Mouse (Mus musculus): Measurements from ENCODE around the gene Dynlt1f. TPM values are rescaled to one million over a fixed set of nuclear protein-coding genes. Genes with fewer than 3 reads are reported as not detected.
A peak's percentile ranks its signal among the peaks of the same experiment; 100 is the strongest.
"Not testable (repeated sequence)": the region's sequence is repeated elsewhere in the genome, so short reads cannot be mapped to it uniquely, and the experiment has no call there.

Gene Dynlt1f
- total and polyA plus RNA-seq, 3 experiments: 4.2 to 98.6 (median 44.3) TPM

DNA sequence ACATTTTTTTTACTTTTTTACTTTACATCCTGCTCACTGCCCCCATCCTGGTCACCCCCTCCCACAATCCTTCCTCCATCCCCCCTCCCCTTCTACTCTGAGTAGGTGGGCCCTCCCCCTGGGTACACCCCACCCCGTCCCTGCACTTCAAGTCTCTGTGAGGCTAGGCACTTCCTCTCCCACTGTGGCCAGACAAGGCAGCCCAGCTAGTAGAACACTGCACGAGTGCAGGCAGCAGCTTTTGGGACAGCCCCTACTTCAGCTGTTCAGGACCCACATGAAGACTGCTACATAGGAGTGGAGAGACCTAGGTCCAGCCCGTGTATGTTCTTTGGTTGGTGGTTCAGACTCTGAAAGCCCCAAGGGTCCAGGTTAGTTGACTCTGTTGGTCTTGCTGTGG is 7.1 kb upstream of the Dynlt1f start:
- not testable (repeated sequence) for H3K4me3 ChIP-seq (ENCODE audit: low read depth, low read length); DNase-seq (ENCODE audit: low spot score); H3K9me3 ChIP-seq (replicated peaks); H3K36me3 ChIP-seq (replicated peaks); H3K4me1 ChIP-seq (ENCODE audit: insufficient read depth, low read depth, low read length); ATAC-seq (ENCODE audit: extremely low read depth, insufficient number of reproducible peaks, low FRiP score, poor library complexity, severe bottlenecking); H3K27me3 ChIP-seq (ENCODE audit: insufficient read depth, low read length)

DNA sequence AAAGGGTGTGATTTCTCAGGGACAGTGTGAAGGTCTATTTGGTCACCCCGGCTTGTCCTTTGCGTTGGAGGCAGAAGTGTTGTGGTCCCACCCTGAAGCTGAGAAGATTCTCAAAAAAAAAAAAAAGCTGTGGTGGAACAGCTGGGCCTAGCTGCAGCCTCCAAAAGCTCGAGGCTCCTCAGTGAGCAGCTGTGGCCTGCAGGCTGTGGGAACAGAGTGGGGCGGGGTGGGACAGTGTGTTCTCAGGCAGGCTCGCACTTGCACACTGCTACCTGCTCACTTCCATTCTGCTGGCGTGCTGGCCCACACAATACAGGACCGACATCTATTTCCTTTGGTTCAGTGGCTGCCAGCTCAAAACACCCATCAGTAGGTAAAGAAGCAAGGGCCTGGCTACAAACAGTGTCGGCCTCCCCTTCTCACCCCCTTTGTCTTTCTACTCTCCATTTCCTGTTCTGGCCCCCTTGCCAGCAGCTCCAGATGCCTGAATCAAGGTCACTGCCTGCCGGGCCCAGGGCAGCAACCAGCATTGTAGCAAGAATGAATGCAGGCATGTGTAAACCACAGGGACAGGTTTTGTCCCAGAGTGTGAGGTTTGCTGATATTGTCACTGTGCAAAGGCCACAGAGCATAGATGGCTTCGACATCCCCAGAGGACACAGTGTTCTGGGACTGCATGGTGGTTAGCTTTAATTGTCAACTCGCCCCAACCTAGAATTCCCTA is 5.6 kb upstream of the Dynlt1f start:
- not testable (repeated sequence) for DNase-seq (ENCODE audit: low spot score); H3K4me3 ChIP-seq (ENCODE audit: low read depth, low read length); H3K36me3 ChIP-seq (replicated peaks); H3K4me1 ChIP-seq (ENCODE audit: insufficient read depth, low read depth, low read length); H3K9me3 ChIP-seq (replicated peaks); H3K27me3 ChIP-seq (ENCODE audit: insufficient read depth, low read length); ATAC-seq (ENCODE audit: extremely low read depth, insufficient number of reproducible peaks, low FRiP score, poor library complexity, severe bottlenecking)

DNA sequence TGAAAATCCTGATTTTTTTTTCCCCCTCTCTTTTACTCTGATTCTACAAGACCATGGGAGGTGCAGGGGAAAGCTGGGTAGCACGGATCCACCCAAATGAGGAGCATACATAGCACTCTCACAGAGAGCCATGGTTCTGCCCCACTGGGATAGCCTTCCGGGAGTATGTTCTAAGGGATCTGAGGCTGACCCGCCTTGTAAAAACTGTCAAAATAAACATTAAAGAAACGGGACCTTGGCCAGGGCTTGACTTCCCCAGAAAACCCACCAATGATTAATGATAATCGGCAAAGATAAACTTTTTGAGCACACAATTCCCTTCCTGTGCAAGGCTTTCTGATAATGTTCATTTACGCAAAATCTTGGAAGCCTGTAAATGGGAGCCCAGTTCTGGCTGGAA is 4.9 kb upstream of the Dynlt1f start:
- not testable (repeated sequence) for H3K4me3 ChIP-seq (ENCODE audit: low read depth, low read length); H3K4me1 ChIP-seq (ENCODE audit: insufficient read depth, low read depth, low read length); H3K9me3 ChIP-seq (replicated peaks); DNase-seq (ENCODE audit: low spot score); ATAC-seq (ENCODE audit: extremely low read depth, insufficient number of reproducible peaks, low FRiP score, poor library complexity, severe bottlenecking); H3K36me3 ChIP-seq (replicated peaks); H3K27me3 ChIP-seq (ENCODE audit: insufficient read depth, low read length)

DNA sequence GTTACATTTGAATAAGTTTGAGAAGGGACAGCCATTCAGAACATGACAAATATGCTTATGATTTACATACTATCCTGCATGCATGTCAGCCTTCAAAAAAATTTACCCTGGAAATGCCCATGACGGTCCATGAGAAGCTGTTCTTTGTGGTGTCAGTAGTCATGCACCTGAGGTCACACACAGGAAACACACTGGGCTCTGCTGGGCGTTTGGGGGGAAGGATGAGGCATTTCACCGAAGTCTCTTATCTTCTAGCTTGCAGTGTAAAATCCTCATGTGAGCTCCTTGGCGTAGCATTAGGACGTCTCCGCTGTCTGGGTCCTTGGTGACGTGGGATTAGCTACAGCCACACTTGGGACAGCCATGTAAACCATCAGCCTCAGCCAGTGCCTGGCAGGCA is 3.1 kb upstream of the Dynlt1f start, which contains the start of gene Sytl3:
Sytl3 (plus strand) TSS at position 293 of the 400 bp plus-strand sequence.
- ATAC-seq (ENCODE audit: extremely low read depth, insufficient number of reproducible peaks, low FRiP score, poor library complexity, severe bottlenecking); H3K9me3 ChIP-seq (replicated peaks); H3K4me1 ChIP-seq (ENCODE audit: insufficient read depth, low read depth, low read length); H3K4me3 ChIP-seq (ENCODE audit: low read depth, low read length); H3K27me3 ChIP-seq (ENCODE audit: insufficient read depth, low read length); DNase-seq (ENCODE audit: low spot score); H3K36me3 ChIP-seq (replicated peaks): not testable (repeated sequence)

DNA sequence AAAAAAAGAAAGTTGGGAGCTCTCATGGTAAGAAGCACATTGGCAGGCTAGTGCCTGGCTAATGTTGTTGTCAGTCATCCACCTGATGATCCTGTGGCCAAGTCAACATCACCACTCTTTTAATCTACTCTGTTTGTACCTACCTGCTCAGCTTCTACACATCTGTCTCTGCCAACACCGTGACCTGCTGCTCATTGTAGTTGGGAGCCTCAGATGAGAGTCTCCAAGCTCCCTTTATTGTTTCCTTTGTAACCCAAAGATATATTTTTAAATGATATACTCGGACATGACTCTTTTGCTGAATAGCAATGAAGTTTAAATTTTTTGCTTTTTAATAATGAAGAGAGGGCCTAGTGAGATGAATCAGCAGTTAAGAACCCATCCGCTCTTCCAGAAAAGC is 771 bp upstream of the Dynlt1f start:
- not testable (repeated sequence) for H3K4me3 ChIP-seq (ENCODE audit: low read depth, low read length); H3K27me3 ChIP-seq (ENCODE audit: insufficient read depth, low read length); H3K9me3 ChIP-seq (replicated peaks); H3K4me1 ChIP-seq (ENCODE audit: insufficient read depth, low read depth, low read length); H3K36me3 ChIP-seq (replicated peaks); DNase-seq (ENCODE audit: low spot score); ATAC-seq (ENCODE audit: extremely low read depth, insufficient number of reproducible peaks, low FRiP score, poor library complexity, severe bottlenecking)

DNA sequence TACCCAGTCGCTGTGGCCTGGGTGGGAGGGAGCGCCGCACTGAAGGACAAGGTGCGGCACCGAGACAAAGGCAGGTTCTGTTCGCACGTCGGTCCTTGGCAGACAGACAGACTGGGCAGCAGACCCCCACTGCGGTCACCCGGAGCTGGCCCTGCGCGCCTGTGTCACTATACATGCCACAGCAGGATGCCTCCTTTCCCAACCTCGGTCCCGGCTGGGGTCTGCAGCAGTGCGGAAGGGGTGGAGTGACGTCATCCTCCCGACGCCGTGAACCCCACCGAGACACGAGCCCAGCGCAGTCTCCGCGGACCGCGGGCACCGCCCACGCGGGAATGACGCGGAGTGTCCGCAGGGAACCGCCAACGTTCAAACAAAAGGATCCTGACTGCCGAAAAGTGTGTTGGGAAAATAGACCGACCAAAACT is 601 bp downstream of the Dynlt1f start:
- H3K4me3 ChIP-seq (ENCODE audit: low read depth, low read length): peak overlapping the region; percentile 73
- H3K4me1 ChIP-seq (ENCODE audit: insufficient read depth, low read depth, low read length); H3K27me3 ChIP-seq (ENCODE audit: insufficient read depth, low read length); H3K9me3 ChIP-seq (replicated peaks); ATAC-seq (ENCODE audit: extremely low read depth, insufficient number of reproducible peaks, low FRiP score, poor library complexity, severe bottlenecking); H3K36me3 ChIP-seq (replicated peaks): not testable (repeated sequence)
- DNase-seq (ENCODE audit: low spot score): peak; percentile 69

DNA sequence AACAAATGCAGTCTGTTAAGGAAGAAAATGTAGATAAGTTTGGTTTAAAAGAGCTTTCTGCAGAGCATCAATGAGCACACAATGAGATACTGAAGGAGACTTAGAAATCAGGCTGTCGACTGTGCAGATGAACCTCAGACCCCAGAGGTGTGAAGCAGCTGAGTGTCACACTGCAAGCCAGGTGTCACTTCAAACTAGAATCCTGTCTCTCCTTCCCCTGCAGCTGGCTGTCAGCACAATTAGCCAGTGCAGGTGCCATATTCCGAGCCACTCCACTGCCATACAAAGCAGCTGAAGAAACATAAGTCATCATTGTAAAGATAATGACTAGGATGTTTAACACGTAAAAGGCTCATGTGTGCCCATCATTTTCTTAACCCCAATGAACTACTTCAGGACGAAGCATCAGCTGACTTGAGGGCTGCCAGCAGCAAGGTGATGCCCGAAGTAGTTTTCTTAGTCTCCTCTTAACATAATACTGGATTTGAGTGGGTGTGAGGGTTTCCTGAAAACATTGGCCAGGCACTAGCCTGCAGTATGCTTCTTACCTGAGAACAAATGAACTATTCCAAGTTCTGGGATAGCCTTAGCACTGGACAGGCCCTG is 2.3 kb downstream of the Dynlt1f start:
- H3K4me3 ChIP-seq (ENCODE audit: low read depth, low read length); H3K27me3 ChIP-seq (ENCODE audit: insufficient read depth, low read length); DNase-seq (ENCODE audit: low spot score); H3K9me3 ChIP-seq (replicated peaks); ATAC-seq (ENCODE audit: extremely low read depth, insufficient number of reproducible peaks, low FRiP score, poor library complexity, severe bottlenecking); H3K36me3 ChIP-seq (replicated peaks); H3K4me1 ChIP-seq (ENCODE audit: insufficient read depth, low read depth, low read length): not testable (repeated sequence)

DNA sequence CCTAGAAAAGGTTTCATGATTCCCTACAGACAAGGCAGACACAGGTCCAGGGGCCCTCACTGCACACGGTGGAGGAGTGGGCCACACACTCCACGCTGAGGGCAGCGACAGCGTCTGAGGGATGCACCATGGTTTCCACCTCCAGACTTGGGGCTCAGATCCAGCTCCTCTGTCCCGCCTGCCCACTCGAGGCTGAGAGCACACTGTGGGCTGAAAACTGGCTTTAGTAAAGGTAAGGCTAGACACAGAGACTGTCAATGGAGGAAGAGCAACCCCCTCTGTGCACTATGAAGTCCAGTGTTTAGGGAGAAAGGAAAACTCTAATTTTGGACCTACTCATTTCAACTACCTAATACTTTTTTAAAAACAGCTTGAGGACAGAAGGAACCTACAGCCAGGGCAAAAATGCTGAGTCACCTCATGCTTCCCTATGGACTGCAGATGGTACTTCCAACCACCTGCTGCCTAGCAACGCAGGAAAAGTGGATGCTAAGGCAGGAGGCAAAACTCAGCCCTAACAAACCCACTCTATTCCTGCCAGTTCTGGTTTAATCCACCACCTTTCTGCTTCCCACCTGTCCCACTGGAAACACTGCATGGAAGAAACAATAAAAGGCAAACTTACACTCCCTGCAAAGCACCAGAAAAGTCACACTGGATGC is 4.7 kb downstream of the Dynlt1f start:
- not testable (repeated sequence) for H3K36me3 ChIP-seq (replicated peaks); DNase-seq (ENCODE audit: low spot score); H3K27me3 ChIP-seq (ENCODE audit: insufficient read depth, low read length); H3K9me3 ChIP-seq (replicated peaks); ATAC-seq (ENCODE audit: extremely low read depth, insufficient number of reproducible peaks, low FRiP score, poor library complexity, severe bottlenecking); H3K4me1 ChIP-seq (ENCODE audit: insufficient read depth, low read depth, low read length); H3K4me3 ChIP-seq (ENCODE audit: low read depth, low read length)

DNA sequence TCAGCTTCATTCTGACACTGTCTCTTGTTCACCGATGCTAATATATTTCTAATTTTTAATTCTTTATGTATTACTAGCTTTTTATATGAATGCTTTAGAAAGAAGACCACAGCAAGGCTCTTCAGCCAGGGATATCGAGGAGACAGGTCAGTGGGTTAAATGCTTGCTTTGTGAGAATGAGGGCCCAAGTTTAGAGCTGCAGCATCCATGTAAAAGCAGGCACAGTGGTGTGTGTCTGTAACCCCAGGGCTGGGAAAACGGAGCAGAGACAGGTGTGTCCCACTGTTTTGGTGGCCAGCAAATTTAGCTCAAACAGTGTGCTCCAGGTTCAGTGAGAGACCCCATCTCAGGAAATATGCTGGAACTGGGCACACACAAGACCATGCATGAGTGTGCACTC is 8.2 kb downstream of the Dynlt1f start:
- not testable (repeated sequence) for H3K4me3 ChIP-seq (ENCODE audit: low read depth, low read length); ATAC-seq (ENCODE audit: extremely low read depth, insufficient number of reproducible peaks, low FRiP score, poor library complexity, severe bottlenecking); H3K27me3 ChIP-seq (ENCODE audit: insufficient read depth, low read length); H3K4me1 ChIP-seq (ENCODE audit: insufficient read depth, low read depth, low read length); H3K36me3 ChIP-seq (replicated peaks); DNase-seq (ENCODE audit: low spot score); H3K9me3 ChIP-seq (replicated peaks)

DNA sequence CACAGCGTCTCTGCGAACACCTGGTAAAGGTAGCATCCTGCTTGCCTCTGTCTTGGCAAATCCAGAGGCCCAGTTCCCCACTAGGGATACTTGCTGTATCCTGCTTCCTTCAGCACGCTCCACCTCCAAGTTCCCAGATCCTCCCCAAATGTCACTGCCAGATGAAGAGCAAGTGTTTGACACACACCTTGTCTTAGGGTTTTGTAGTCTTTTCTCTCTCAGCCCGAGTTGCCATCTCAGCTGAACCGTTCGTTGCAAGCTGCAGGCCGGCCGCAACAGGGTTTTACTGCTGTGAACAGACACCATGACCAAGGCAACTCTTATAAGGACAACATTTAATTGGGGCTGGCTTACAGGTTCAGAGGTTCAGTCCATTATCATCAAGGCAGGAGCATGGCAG is 8.9 kb downstream of the Dynlt1f start:
- not testable (repeated sequence) for DNase-seq (ENCODE audit: low spot score); H3K4me1 ChIP-seq (ENCODE audit: insufficient read depth, low read depth, low read length); H3K4me3 ChIP-seq (ENCODE audit: low read depth, low read length); H3K9me3 ChIP-seq (replicated peaks); H3K27me3 ChIP-seq (ENCODE audit: insufficient read depth, low read length); ATAC-seq (ENCODE audit: extremely low read depth, insufficient number of reproducible peaks, low FRiP score, poor library complexity, severe bottlenecking); H3K36me3 ChIP-seq (replicated peaks)

DNA sequence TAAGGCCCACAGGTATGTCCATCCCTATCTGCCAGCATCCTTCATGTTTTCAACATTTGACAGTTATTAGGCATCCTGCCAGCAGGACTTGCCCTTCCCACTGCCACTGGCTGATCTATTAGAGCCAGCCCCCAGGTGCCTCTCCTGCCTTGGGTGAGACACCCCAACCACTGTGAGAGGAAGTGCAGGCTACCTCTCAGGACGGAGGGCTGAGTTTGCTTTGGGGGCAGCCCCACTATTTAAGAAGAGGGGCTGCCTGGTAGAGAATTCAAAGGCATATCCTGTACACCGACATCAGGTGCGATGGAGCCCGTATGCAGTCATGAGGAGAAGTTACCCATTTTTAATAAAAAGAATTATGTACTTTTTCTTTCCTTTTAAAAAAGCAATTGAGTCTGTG is 10.0 kb downstream of the Dynlt1f start:
- H3K4me1 ChIP-seq (ENCODE audit: insufficient read depth, low read depth, low read length); H3K4me3 ChIP-seq (ENCODE audit: low read depth, low read length); DNase-seq (ENCODE audit: low spot score); H3K27me3 ChIP-seq (ENCODE audit: insufficient read depth, low read length); H3K9me3 ChIP-seq (replicated peaks); ATAC-seq (ENCODE audit: extremely low read depth, insufficient number of reproducible peaks, low FRiP score, poor library complexity, severe bottlenecking); H3K36me3 ChIP-seq (replicated peaks): not testable (repeated sequence)

DNA sequence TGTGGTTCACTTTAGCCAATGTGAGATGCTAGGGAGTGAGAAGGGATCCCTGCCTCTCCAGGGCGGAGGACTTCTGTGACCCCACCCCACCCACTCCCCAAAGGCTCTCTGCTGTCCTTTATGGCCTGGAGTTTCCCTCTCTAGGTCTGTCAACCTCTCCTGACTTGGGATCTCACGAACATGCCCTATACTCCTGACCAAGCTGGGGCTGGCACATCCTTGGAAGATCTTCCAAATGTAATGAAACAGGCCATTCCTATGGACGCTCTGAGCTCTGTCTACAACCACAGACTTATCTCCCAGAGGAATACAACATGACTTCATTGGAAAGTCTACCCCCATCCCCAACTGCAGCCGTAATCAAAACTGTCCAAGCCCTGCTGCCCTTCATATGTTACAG is 11.0 kb downstream of the Dynlt1f start:
- H3K36me3 ChIP-seq (replicated peaks); ATAC-seq (ENCODE audit: extremely low read depth, insufficient number of reproducible peaks, low FRiP score, poor library complexity, severe bottlenecking); H3K9me3 ChIP-seq (replicated peaks); H3K27me3 ChIP-seq (ENCODE audit: insufficient read depth, low read length); H3K4me3 ChIP-seq (ENCODE audit: low read depth, low read length); H3K4me1 ChIP-seq (ENCODE audit: insufficient read depth, low read depth, low read length); DNase-seq (ENCODE audit: low spot score): not testable (repeated sequence)

Measured in G1E (cell line).